Mouse (Mus musculus): ENCODE results near the gene Dnajc15. TPM values are rescaled to one million over a fixed set of nuclear protein-coding genes. Genes with fewer than 3 reads are reported as not detected.

The Dnajc15 gene
- polyA plus RNA-seq, 1 experiment from 2014 or later = 70.2 TPM

GRCm38 (mm10) chr14:77776005-77776531 lies 98.9 kb downstream of the Dnajc15 start:
- Histone ChIP-seq H3K9me3 (ENCODE audit: low read length) (no peaks in the 10 kb centered on the region), H3K27ac (ENCODE audit: low read length) (no peak overlapping the region), H3K27me3 (replicated peaks; ENCODE audit: insufficient read depth, low read length) (0 out of 2 replicates have a peak, but pooled peaks cover 5% of the 10 kb centered on the region), H3K4me1 (ENCODE audit: insufficient read depth, low read depth, low read length) (no peaks in the 10 kb centered on the region), H3K4me2 (replicated peaks; ENCODE audit: low read depth, low read length) (no peak overlapping the region), H3K9ac (replicated peaks; ENCODE audit: low read depth) (no peak overlapping the region), H3K36me3 (ENCODE audit: insufficient read depth, low read length) (no peaks in the 10 kb centered on the region), H3K4me3 (ENCODE audit: low read depth, low read length) (no peak overlapping the region)
- DNase-seq (ENCODE audit: low spot score) = no peak
- ATAC-seq = no peak
- TF ChIP-seq CTCF (IDR thresholded peaks at IDR 0.05) (no peak), EP300 (IDR thresholded peaks at IDR 0.05) (no peak)
- WGBS = 57% methylated on average over 11 of the region's 11 CpGs

GRCm38 (mm10) chr14:77773331-77773730 lies 101.6 kb downstream of the Dnajc15 start:
- Histone ChIP-seq H3K4me1 (ENCODE audit: insufficient read depth, low read depth, low read length) (no peaks in the 10 kb centered on the region), H3K4me2 (replicated peaks; ENCODE audit: low read depth, low read length) (no peak overlapping the region), H3K9me3 (ENCODE audit: low read length) (no peaks in the 10 kb centered on the region), H3K27me3 (replicated peaks; ENCODE audit: insufficient read depth, low read length) (0 out of 2 replicates have a peak, but pooled peaks cover 5% of the 10 kb centered on the region), H3K4me3 (ENCODE audit: low read depth, low read length) (no peak overlapping the region), H3K36me3 (ENCODE audit: insufficient read depth, low read length) (no peaks in the 10 kb centered on the region), H3K9ac (replicated peaks; ENCODE audit: low read depth) (no peak overlapping the region), H3K27ac (ENCODE audit: low read length) (no peak overlapping the region)
- no peak for ATAC-seq
- DNase-seq (ENCODE audit: low spot score) = no peak
- TF ChIP-seq CTCF (IDR thresholded peaks at IDR 0.05) = no peak
- WGBS = 86% methylated on average over 8 of the region's 8 CpGs

GRCm38 (mm10) chr14:77771626-77772025 lies 103.3 kb downstream of the Dnajc15 start:
- no peaks in the 10 kb centered on the region for H3K36me3 ChIP-seq (ENCODE audit: insufficient read depth, low read length)
- TF ChIP-seq EP300 (IDR thresholded peaks at IDR 0.05) (no peak), CTCF (IDR thresholded peaks at IDR 0.05) (no peak)
- no peak overlapping the region for H3K9ac ChIP-seq (replicated peaks; ENCODE audit: low read depth)
- H3K27ac ChIP-seq (ENCODE audit: low read length) = no peak overlapping the region
- no peak for ATAC-seq
- H3K9me3 ChIP-seq (ENCODE audit: low read length) = no peaks in the 10 kb centered on the region
- H3K27me3 ChIP-seq (replicated peaks; ENCODE audit: insufficient read depth, low read length) = 0 out of 2 replicates have a peak, but pooled peaks cover 5% of the 10 kb centered on the region
- H3K4me3 ChIP-seq (ENCODE audit: low read depth, low read length) = no peak overlapping the region
- DNase-seq (ENCODE audit: low spot score) = no peak
- 65% methylated on average over 2 of the region's 2 CpGs for WGBS
- H3K4me2 ChIP-seq (replicated peaks; ENCODE audit: low read depth, low read length) = no peak overlapping the region
- H3K4me1 ChIP-seq (ENCODE audit: insufficient read depth, low read depth, low read length) = no peaks in the 10 kb centered on the region

Other genes starting within 250 kb of the Dnajc15 start
- 1.5 and 1.9 TPM in 2 replicates for gene Epsti1, start 29.1 kb upstream of the Dnajc15 start, polyA plus RNA-seq (2015; fragmentation: Nextera tagmentation; extraction: Ambion mirVana)
- gene Fam216b, start 213.9 kb upstream of the Dnajc15 start, polyA plus RNA-seq (2015; fragmentation: Nextera tagmentation; extraction: Ambion mirVana) = 6.6 and 7.7 TPM in 2 replicates